Mouse (Mus musculus) B cell, adult 67 days (primary cell): ENCODE data around the gene Bicral. TPM values are rescaled to one million over a fixed set of nuclear protein-coding genes. Genes with fewer than 3 reads are reported as not detected.

Experiments
- total RNA-seq, 2 experiments: library from RNA; stranded (reverse); gene quantifications; 4 replicates each; pipeline ENCODE4 v1.2.4; 2023

Bicral gene
- 100 to 1,000 TPM; 106 to 133 TPM for total RNA-seq

DNA sequence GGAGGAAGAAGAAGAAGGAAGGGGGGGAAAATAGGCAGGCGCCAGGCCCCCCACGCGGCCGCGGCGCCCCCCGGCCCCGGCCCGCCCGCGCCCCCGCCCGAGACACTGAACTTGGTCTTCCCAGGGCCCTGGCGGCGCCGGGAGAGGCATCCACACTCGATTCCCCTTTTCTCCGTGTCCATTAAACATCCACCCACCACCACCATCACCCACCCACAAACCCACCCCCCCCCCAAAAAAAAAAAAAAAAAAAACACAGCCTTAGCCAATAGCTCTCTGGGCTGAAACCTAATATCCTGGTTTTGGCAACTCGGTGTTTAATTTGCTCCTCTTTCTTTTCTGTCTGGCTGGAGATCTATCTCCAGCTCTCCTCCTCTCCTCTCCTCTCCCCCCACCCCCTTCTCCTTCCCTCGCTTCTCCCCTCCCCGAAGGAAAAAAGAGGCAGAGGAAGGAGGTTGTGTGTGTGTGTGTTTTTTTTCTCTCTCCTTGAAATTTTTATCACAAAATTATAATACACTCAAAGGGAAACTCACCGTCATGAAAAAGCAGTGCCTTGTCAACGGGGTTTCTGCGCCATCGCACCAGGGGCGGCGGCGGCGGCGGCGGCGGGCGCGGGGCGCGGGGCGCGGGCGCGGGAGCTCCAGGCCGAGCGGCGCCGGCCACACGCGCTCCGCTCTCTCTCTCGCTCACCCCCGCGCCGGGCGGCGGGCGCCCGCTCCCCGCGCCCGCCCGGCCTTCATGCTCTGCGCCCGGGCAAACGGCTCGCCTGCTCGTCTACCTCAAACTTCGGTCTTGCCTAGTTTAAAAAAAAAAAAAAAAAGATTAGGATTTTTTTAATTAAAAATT is at the start of gene Bicral:
Gene Bicral (minus strand): TSS at position 580 of the 846 bp plus-strand sequence.

DNA sequence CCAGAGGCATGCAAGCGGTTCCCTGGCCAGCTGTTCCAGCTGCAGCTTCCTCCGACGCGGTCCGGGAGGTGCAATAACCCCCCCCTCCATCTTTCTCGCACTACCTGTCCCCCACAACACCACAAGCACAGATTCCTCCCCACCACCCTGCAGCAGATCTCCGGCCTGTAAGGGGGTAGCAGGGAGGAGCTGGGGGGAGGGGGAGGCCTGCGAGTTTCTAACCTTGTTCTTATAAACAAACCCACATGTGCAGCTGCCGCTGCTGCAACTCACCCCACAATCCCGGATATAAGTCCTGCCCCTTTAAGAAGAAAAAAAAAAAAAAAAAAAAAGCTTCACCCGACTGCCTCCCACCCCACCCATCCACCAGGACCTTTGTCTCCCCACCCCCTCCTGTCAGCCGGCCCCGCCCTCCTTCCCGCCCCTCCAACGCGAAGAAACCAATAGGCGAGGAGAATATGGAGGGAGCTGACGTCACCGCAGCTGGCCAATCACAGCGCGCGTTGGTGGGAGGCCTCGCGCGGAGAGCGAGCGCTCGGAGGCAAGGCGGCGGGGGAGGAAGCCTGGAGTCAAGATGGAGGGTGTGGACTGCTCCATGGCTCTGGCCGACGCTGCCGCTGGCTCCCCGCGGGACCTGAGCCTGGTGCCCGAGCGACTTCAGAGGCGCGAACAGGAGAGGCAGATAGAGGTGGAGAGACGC is 32.0 kb upstream of the Bicral start, which contains the start of gene Tbcc:
Gene Tbcc (plus strand): TSS at position 569 of the 700 bp plus-strand sequence.

DNA sequence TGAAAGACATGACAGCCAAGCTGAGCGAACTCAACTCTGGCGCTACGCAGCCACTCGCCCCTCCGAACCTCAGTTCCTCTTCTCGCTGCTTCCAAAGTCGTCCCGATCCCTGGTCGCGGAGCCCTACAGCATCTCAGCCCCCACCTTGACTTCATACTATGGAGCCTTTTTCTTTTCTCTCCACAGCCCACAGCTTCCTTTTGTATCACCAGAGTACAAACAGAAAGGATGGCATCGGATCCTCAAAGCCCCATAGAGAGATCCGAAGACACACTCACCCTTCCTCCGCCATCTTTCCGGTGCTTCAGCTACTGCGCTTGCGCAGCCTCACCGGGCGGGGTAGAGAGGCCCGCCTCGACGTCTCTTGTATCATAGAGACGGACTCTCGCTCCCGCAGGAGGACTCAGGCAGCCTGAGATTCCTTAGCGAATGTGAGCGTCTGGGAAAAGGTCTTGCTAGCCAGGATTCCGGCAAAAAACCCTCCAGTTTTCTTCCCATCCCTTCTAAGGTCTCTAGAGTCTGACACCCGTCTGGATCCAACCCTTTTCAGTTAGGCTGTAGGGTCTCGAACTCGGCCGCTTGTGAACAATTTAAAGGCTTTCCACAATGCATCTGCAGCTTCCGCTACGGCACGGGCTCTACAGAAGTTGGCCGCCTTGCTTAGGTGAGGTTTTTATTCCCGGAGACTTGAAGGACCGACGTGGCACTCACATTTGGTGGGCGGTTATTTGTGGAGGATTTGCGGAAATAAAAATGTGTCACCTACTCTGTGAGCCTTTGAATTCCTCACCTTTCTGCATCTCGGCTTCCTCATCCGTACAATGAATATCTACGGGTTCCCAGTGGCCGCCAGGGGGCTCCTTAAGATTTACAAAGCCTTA is 75.7 kb downstream of the Bicral start, which contains the start of gene Rpl7l1:
Gene Rpl7l1 (minus strand): TSS at position 332 of the 881 bp plus-strand sequence.

GRCm38 (mm10) chr17:46772404-46773277 is 85.6 kb downstream of the Bicral start, which contains the start of gene 2310039H08Rik:
Gene 2310039H08Rik (plus strand): TSS chr17:46772635.

DNA sequence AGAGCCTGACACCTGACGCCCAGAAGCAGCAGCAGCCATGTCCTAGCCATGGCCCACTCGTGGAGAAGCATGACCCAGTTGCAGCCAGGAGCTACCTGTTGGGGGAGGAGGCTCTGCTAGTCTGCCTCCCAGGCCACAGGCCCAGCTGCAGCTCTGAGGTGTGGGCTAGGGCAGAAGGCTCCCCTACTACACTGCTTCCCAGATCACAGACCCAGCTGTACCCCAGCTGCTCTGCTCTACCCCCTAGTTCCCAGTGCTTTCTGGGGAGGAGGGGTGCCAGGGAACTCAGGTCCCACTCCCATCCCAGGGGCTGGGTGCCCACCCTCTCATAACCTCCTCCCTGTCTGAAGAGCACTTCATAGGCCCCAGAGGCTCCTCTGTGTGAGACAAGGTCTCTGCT is 94.7 kb downstream of the Bicral start, which contains the start of gene Ptcra:
Gene Ptcra (minus strand): TSS at position 169 of the 400 bp plus-strand sequence.

DNA sequence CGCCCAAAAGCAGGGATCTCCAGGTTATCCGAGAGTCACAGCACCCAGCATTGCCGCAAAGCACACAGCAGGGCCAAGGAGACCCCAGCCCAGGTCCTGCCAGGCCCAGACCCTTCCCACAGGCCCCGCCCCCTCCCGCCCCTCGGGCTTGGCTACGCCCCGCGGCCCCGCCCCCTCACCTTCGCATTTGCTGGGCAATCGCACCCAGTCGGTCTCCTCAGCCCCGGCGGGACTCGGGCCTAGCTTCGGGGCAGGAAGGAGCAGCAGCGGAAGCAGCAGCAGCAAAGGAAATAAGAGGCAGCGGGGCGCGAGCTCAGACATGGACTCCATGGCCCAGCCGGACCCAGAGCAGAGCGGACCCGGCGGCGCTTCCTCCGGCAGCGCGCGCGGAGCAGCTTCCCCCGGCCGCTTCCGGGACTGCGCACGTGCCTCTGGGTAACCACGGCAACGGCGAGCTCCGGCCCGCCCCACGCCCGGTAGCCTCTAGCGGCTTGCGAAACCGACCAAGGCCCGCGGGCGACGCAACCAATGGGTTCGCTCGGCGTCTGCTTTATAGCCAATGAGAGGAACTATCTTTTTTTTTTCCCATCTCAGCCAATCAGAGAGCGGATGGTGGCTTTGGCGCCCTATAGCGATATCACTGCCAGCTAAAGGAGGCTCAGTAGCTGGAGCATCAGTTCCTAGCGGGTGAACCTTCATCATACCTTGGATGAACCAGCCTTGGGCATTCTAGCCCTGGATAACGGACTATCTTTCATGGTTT is 106.3 kb downstream of the Bicral start, which contains the start of gene Cnpy3:
Gene Cnpy3 (minus strand): TSS at position 421 of the 763 bp plus-strand sequence.

Other genes starting within 250 kb of the Bicral start
- gene Ptk7, start 229.0 kb downstream of the Bicral start, total RNA-seq, result under 1 TPM in 1 of 2 experiments, not detected in 1; 0.15 TPM
- 10 to 100 TPM; 20.3 to 21.3 TPM for gene Klc4, start 212.5 kb downstream of the Bicral start, total RNA-seq
- gene Mrpl2, start 212.3 kb downstream of the Bicral start, total RNA-seq, result 10 to 100 TPM; 31.3 to 41.2 TPM
- gene Cul7, start 208.1 kb downstream of the Bicral start, total RNA-seq, result 10 to 100 TPM in 1 of 2 experiments, 1 to 10 TPM in 1; 8.5 to 10.4 TPM
- gene Rrp36, start 184.1 kb downstream of the Bicral start, total RNA-seq, result 10 to 100 TPM; 22.2 to 28.0 TPM
- 10 to 100 TPM; 55.1 to 57.7 TPM for gene Mea1, start 179.7 kb downstream of the Bicral start, total RNA-seq
- 10 to 100 TPM; 51.1 to 51.6 TPM for gene Klhdc3, start 177.6 kb downstream of the Bicral start, total RNA-seq
- gene Ppp2r5d, start 153.4 kb downstream of the Bicral start, total RNA-seq, result 10 to 100 TPM; 36.6 to 39.9 TPM
- gene Pex6, start 147.0 kb downstream of the Bicral start, total RNA-seq, result 10 to 100 TPM; 37.4 to 42.4 TPM
- gene Gnmt, start 129.3 kb downstream of the Bicral start, total RNA-seq, result 1 to 10 TPM; 7.4 to 9.9 TPM
- 100 to 1,000 TPM; 135 to 141 TPM for gene Cnpy3, start 106.3 kb downstream of the Bicral start, total RNA-seq
- gene Ptcra, start 94.8 kb downstream of the Bicral start, total RNA-seq, result not detected
- 10 to 100 TPM; 13.1 to 15.2 TPM for gene 2310039H08Rik, start 85.8 kb downstream of the Bicral start, total RNA-seq
- 10 to 100 TPM; 78.8 to 80.1 TPM for gene Rpl7l1, start 75.8 kb downstream of the Bicral start, total RNA-seq
- 10 to 100 TPM; 12.6 to 17.2 TPM for gene Tbcc, start 32.2 kb upstream of the Bicral start, total RNA-seq
- not detected for gene Prph2, start 52.0 kb upstream of the Bicral start, total RNA-seq
- gene Ubr2, start 152.1 kb upstream of the Bicral start, total RNA-seq, result 100 to 1,000 TPM in 1 of 2 experiments, 10 to 100 TPM in 1; 89.7 to 105 TPM